Mouse (Mus musculus): ENCODE data around the gene Rapsn. TPM values are rescaled to one million over a fixed set of nuclear protein-coding genes. Genes with fewer than 3 reads are reported as not detected.

Rapsn gene
- 2.5 and 3.7 TPM in 2 replicates for polyA plus RNA-seq (2021; fragmentation: Nextera tagmentation)
- long read RNA-seq, experiment 1, partial matches to known transcripts, result 0 of 3 reads
- long read RNA-seq, experiment 1, other reads (novel, unspliced or antisense), result 2 of 3 reads
- long read RNA-seq, experiment 2, partial matches to known transcripts, result 1 of 6 reads
- long read RNA-seq, experiment 2, other reads (novel, unspliced or antisense), result 1 of 6 reads

GRCm38 (mm10) chr2:91035385-91035784 lies at the start of gene Rapsn:
Gene Rapsn, plus strand, starts transcription at chr2:91035620.

GRCm38 (mm10) chr2:91053934-91054382 lies 18.5 kb downstream of the Rapsn start, which contains the start of gene Psmc3:
Gene Psmc3, plus strand, starts transcription at chr2:91054009.

GRCm38 (mm10) chr2:91070076-91070800 lies 34.8 kb downstream of the Rapsn start, which contains the start of gene Slc39a13:
Gene Slc39a13, minus strand, starts transcription at chr2:91070417.

DNA sequence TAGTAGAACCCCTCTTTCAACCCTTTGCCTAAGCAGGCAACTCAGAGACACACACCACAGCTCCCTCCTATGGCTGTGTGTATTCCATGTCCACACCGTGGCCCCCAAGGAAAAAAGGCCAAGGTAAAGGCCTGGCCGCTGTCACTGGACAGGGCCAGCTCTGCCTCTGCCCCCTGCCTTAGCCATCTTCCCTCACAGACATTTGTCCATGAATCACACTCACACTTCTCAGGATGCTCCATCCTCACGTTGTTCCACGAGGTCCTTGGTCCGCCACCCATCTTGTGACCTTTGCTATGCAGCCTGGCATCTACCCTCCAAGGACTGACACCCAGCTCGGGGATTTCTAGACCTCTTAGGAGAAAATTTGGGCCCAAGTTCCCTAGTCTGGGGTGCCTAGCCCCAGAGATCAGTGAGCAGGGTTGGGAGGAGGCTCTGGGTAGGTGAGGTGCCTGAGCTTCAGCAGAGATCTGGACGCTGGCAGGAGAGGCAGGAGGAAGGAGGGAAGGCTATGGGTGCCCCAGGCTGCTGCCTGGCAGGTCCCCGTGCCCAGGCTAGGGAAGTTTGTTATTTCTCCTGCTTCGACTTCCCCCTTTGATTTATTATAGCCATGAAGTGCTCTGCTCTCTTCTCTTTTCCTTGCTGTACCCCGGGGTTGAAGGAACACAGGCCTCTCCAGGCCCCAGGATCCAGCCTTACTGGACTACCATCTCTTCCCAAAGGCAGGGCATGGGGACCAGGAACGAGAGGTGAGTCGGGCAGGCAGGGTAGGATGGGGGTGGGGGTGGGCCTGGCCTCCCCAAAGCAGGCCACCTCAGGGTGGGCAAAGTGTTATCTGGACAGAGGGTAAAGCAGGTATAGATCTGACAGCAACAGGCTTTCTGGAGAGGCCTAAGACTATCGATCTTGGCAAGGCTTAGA lies 46.6 kb downstream of the Rapsn start, which contains the start of gene Spi1:
TSS of gene Spi1 (plus strand) at position 616 of the 921 bp plus-strand sequence.

Other genes starting within 250 kb of the Rapsn start
- 165 and 201 TPM in 2 replicates for gene Mtch2, start 188.5 kb upstream of the Rapsn start, polyA plus RNA-seq (2021; fragmentation: Nextera tagmentation)
- 33.7 and 450 TPM in 2 replicates for gene C1qtnf4, start 149.8 kb upstream of the Rapsn start, polyA plus RNA-seq (2021; fragmentation: Nextera tagmentation)
- gene Kbtbd4, start 130.9 kb upstream of the Rapsn start, polyA plus RNA-seq (2021; fragmentation: Nextera tagmentation), result 28.3 and 28.5 TPM in 2 replicates
- gene Ndufs3, start 130.8 kb upstream of the Rapsn start, polyA plus RNA-seq (2021; fragmentation: Nextera tagmentation), result 436 and 504 TPM in 2 replicates
- 25.2 and 46.6 TPM in 2 replicates for gene Celf1, start 95.2 kb upstream of the Rapsn start, polyA plus RNA-seq (2021; fragmentation: Nextera tagmentation)
- 246 and 259 TPM in 2 replicates for gene Psmc3, start 18.4 kb downstream of the Rapsn start, polyA plus RNA-seq (2021; fragmentation: Nextera tagmentation)
- gene Slc39a13, start 34.8 kb downstream of the Rapsn start, polyA plus RNA-seq (2021; fragmentation: Nextera tagmentation), result 7.8 and 16.0 TPM in 2 replicates
- gene Spi1, start 46.8 kb downstream of the Rapsn start, polyA plus RNA-seq (2021; fragmentation: Nextera tagmentation), result 7.8 and 8.2 TPM in 2 replicates
- gene Mybpc3, start 82.5 kb downstream of the Rapsn start, polyA plus RNA-seq (2021; fragmentation: Nextera tagmentation), result 0.05 TPM in 2 replicates
- gene Madd, start 148.2 kb downstream of the Rapsn start, polyA plus RNA-seq (2021; fragmentation: Nextera tagmentation), result 32.3 and 41.7 TPM in 2 replicates
- 2.9 and 3.7 TPM in 2 replicates for gene Nr1h3, start 167.2 kb downstream of the Rapsn start, polyA plus RNA-seq (2021; fragmentation: Nextera tagmentation)
- gene Acp2, start 167.3 kb downstream of the Rapsn start, polyA plus RNA-seq (2021; fragmentation: Nextera tagmentation), result 25.5 and 29.5 TPM in 2 replicates
- 3.7 and 4.1 TPM in 2 replicates for gene Ddb2, start 201.4 kb downstream of the Rapsn start, polyA plus RNA-seq (2021; fragmentation: Nextera tagmentation)
- 31.2 and 37.6 TPM in 2 replicates for gene Pacsin3, start 220.3 kb downstream of the Rapsn start, polyA plus RNA-seq (2021; fragmentation: Nextera tagmentation)
- gene Arfgap2, start 229.4 kb downstream of the Rapsn start, polyA plus RNA-seq (2021; fragmentation: Nextera tagmentation), result 38.0 and 47.1 TPM in 2 replicates

All from left cerebral cortex, adult 6 months (tissue).